Mouse (Mus musculus) embryo, embryonic 10 days (tissue): ENCODE measurements around the gene Nt5m.
"Not testable (repeated sequence)": the region's sequence is repeated elsewhere in the genome, so short reads cannot be mapped to it uniquely, and the experiment has no call there.

Experiments
- DNase-seq: peaks from one replicate; pipeline ENCODE4 v3.0.0-alpha.2; 2015; ENCODE audit warnings: low spot score

The Nt5m gene

DNA sequence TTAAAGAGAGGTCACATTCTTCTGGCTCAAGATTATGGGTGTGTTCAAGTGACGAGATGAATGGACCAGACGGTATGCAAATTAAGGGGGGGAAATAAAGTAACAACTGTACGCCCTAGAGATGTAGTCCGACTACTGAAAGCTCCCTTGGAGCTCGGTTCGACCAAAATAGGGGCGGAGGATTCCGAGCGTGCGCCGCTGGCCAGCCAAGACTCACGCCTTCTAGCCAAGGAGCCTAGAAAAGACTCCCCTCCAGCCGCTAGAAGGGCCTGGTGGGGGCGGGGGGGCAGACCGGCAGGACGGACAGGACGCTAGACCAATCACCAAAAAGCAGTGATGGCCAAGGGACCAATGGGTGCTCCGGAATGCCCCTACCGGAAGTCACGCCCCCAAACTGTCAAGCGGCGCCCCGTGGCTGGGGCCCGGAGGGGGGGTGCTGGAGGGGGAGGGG lies at the start of gene Nt5m:
Gene Nt5m, plus strand, starts transcription at position 440 of the 451 bp plus-strand sequence.
- peak; percentile 97 for DNase-seq

DNA sequence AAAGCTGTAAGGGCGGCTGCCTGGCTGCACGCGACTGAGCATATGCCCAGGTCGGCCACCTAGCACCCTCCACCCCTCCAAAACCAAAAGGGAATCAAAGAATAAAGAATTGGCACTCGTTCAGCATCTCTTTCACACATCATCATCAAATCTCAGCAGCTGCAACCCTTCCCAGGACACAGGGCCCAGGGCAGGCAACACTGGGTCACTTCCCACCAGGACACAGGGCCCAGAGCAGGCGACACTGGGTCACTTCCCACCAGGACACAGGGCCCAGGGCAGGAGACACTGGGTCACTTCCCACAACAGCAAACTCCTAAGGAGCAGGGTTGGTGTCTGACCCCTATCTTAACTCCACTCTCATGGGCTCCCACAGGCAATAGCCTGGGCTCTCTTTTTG lies 45.9 kb upstream of the Nt5m start:
- no peak for DNase-seq

DNA sequence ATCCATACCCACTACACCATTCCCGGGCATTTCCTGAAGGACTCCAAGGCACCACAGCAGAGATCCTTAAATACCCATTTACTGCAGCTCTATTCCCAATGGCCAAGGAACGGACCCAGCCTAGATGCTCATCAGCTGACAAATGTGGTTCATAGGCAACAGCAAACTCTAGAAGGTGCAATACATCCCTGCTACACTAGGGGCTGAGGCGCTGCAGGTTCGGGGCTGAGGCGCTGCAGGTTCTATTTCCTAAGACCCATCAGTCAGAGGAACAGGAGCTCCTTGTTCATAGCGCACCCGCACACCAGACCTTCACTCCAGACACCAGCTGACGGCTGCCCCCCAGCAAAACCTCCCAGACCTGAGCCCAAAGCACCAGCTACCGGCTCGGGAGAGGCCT lies 38.8 kb upstream of the Nt5m start:
- DNase-seq = no peak

DNA sequence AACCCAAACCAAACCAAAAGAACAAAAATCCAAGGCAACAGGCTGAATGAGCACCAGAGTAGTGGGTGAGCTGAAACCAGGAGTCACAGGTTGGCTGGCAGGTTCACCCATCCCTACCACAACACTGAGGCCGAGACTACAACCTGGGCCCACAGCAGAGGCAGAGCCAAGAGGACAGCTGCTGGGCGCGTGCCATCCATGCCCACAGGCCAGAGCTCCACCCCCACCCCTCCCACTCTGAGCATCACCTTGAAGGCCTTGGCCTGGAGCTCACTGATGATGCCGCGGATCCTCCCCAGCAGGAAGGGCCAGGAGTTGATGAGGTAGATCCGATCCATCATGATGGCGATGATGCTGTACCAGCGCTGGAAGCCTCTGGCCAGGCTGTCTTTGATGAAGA lies 37.4 kb upstream of the Nt5m start:
- no peak for DNase-seq

DNA sequence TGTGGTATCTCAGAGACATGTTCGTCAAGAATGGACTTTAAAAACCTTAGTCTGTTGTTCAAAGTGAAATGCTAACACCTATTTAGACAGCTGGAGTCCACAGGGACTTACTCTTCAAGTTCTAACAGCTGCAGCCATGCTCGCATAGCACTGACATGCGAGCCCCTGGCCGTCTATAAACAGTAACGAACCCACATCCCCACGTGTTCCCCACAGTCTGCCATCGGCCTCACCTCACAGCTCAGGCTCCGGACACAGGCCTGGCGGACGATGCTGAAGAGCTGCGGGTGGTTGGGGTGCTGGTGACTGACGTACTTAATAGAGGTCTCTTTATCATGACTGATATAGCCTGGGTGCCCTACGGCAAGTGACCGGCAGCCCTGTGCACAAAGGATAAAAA lies 35.7 kb upstream of the Nt5m start:
- no peak for DNase-seq

DNA sequence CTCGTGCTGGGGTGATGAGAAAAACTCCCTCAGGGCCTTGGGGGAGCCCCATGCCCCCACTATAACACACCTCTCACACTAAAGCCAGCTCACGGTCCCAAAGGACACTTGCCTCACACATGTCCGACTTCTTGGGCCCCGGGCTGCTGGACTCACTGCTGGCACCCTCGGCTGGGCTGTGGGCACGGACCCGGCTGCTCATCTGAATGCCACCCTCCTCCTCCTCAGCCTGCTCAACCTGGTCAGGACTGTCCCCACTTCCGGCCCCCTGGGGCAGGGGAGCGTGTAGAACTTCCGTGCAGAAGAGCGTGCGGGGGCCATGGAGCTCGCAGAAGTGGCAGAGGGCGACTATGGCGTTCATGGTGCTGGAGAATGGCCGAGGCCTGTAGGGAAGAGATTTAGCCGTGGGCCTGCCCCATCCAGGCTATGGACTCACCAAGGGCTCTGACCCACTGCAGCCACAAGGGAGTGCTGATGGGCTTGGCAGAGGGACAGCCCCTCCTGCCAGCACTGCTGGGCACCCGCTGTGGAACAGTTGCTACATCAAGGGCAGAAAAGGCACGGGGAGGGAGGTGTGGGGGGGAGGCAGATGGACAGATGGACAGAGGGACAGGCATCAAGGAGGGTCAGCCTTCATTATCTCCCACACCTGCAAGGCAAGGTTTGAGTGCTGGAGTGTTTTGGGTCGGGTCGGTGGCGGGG lies 34.7 kb upstream of the Nt5m start:
- no peak for DNase-seq

DNA sequence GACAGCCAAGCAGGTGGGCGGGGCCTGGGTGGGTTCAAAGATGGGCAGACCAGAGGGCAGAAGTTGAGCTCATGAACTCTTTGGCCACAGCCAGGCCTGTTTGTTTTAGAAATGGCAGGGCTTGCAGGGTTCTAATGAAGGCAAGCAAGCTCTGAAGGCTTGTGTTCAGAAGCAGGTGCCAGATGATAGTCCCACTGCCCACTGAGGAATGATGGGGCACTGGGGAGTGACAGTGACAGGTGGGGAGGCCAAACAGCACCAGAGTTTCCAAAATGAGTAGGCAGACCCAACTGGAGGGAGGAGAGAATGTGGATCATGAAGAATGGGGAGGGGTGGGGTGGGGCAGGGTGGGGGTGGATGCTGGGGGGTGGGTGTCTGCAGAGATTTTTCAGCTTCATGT lies 34.0 kb upstream of the Nt5m start:
- no peak for DNase-seq

DNA sequence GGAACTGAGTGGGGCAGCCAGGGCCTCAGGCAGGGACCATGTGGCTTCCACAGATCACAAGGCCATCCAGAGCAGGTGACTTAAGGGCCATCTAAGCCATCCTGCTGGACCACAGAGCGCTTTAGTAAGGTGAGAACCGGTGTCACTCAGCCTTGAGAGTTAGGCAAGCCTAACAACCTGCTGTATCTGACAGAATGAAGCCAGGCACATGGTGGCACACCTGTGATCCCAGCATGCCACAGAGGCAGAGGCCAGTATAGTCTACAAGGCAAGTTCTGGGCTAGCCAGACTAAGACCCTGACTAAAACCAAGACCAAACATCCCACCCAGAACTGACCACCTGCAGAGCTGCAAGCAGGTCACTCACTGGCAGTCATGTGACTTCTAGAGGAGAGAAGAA lies 33.6 kb upstream of the Nt5m start:
- DNase-seq = no peak

DNA sequence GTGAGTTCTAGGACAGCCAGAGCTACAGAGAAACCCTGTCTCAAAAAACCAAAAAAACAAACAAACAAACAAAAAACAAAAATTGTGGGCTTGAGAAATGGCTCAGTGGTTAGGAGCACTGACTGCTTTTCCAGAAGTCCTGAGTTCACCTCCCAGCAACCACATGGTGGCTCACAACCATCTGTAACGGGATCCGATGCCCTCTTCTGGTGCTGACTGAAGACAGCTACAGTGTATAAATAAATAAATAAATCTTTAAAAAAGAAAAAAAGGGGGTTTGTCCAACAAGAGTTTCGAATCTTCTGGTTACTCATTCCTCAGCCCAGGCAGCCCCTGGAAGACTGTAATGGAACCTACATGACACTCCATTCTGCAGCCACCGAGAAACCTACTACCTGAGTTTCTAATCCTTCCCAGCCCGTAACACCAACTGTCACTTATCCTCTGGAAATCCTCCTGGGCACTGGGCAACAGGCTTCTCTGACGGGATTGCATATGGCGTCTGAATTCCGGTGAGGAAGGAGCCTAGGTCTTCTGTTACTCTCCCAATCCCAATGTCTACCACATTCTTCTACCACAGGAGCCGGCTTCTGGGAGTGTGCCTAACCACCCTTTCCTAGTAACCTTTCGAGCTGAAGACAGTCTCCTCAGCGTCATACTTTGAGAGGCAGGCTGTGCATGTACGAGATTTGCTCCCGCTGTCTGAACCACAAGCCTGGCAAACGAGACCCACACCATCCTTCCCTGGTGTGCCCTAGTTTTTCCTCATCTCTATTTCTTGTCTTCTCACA lies 30.9 kb upstream of the Nt5m start:
- DNase-seq = no peak

DNA sequence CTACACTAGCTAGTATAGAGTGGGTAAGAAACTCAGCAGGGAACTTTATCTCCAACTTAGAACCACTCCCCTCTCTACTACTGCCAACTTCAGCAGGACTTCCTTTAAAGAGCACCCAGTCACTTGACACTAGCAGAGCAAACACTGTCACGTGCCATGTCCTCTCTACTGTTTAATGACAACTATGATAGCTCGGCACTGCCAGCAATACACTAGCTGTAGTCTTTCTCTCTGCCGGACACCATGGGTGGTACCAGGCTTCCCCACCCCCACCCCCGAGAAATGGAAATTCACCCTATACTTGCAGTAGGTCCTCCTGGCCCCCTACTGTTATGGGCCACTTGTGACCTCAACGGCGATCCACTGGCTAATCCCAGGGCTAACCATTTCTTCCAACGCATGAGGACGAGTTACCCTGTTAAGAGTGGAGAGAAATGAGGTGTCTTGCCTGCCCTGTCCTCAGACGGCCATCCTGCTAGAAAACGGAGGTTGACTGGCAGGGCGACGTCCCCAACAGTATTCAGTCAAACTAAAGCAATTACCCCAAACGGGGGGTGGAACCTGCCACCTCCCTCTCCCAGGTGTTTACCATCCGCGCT lies 30.1 kb upstream of the Nt5m start:
- peak; percentile 44 for DNase-seq

DNA sequence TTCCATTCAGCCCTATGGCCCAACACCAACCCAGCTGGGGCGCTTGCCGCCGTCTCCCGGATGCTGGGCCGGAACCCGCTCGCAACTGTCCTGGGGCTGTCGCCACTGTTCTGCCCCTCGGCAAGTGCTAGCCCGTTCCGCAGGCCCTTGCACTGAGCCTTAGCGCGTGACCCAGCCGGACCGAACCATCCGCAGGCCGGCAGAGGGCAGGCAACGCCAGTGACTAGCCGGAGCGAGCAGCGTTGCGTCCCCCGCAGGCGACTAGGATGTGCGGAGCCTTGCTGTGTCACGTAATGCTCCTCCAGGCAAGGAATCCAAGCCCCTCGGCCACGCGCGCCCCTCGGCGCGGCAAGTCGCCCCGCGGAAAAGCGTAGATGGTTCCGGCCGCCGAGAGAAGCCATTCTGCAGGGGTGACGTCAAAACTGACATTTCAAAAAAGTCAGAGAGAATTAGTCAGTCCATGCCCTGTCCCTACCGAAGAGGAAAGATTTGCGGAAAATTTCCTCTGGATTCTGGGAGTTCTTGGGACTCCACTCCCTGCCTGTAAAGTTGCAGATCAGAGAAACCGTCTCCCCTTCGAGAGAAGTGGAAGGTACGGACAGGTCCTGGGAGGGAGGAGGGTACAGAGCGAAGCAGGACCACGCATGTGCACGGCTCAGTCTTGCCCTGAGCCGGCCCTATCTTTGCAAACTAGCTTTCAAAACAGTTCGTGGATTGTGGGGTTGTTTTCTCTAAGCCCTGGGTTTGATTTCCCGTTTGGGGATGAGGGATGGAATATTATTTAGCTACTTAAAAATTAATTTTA lies 29.4 kb upstream of the Nt5m start, which contains the start of gene Flcn:
Gene Flcn, minus strand, starts transcription at position 347 of the 805 bp plus-strand sequence.
- peak; percentile 91 for DNase-seq

DNA sequence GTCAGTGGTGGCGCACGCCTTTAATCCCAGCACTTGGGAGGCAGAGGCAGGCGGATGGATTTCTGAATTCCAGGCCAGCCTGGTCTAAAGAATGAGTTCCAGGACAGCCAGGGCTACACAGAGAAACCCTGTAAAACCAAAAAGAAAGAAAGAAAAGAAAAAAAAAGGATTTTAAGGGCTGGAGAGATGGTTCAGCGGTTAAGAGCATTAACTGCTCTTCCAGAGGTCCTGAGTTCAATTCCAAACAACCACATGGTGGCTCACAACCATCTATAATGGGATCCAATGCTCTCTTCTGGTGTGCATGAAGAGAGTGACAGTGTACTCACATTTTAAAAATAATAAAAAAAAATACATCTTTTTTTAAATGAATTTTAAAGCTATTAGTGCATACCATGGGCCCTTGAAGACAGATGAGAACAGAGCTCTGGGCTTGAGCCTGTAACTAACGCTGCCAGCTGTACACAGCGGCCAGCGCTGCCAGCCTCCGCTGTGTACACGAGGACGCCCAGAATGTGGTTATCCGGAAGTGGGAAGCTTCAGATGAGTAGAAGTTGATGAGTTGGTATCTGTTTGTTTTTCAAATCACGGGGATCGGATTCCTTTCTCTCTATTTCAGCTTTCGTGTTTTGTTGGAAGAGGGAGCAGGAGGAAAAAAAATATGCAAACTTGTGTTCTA lies 28.6 kb upstream of the Nt5m start:
- no peak for DNase-seq

DNA sequence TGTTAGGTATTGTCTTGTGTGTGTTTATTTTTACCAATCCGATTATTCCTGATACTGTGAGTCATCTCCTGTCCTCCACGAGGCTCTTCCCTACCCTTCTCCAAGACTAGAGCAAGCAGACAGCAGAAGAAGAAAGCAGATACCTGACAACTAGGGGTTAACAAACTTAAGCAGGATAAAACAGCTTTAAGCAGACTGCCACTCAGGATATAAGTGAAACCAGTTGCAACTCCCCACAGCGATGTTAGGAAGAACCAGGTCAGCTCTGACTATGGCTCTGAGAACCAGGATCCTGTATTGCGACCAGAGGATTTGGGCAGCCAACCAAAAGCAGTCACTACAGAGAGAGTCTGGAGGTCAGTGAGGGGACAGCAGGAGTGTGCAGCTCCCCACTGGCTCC lies 28.0 kb upstream of the Nt5m start:
- DNase-seq = no peak

DNA sequence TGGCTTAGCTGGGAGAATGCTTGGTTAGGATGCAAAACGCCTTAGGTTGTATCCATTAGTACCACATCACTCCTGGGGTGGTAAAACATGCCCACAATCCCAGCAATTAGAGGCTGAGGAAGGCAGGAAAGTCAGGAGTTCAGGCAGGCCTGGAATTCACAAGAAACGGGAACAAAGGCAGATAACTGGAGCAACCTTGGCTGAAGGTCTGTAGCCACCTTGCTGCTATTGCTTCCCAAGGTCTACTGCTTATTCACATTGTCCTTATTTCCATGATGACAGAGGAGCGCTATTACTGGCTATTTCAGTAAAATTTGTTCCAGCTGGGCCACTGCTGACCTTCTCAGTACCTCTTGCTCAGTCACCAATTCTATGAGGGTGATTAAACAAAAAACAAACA lies 26.0 kb upstream of the Nt5m start:
- no peak for DNase-seq

DNA sequence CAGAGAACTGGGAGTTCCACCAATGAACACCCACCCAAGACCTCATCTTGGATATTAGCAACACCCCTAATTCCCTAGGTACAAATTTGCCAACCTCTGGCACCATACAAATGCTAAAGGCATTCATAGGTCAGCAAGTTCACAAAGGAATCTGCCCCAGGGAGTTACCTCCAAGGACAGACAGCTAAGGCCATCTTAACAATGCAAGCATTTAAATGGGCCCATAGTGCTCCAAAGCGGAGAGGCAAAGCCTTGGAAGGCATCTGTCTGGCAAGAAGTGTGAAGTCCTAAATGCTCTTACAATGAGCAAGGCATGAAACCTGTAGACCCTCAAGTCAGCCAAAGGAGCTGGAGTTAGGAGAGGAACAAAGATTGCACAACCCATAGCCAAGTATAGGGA lies 24.9 kb upstream of the Nt5m start:
- no peak for DNase-seq

DNA sequence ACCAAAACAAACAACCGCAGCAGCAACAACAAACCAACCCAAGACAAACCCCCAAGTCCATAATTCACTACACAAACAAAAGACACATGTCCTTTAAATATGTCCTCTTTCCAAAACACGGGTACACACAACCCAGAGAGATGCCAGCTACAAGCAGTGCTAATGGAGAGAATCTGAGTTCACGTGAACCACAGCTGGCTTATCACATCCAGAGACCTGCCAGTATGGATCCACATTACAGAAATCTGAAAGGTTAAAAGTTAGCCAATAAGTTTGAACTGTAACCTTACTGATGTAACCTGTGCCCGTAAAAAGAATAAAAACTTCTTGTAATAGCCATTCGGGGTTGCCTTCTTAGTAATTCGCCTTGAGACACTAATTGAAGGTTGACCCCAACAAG lies 24.3 kb upstream of the Nt5m start:
- DNase-seq = no peak

DNA sequence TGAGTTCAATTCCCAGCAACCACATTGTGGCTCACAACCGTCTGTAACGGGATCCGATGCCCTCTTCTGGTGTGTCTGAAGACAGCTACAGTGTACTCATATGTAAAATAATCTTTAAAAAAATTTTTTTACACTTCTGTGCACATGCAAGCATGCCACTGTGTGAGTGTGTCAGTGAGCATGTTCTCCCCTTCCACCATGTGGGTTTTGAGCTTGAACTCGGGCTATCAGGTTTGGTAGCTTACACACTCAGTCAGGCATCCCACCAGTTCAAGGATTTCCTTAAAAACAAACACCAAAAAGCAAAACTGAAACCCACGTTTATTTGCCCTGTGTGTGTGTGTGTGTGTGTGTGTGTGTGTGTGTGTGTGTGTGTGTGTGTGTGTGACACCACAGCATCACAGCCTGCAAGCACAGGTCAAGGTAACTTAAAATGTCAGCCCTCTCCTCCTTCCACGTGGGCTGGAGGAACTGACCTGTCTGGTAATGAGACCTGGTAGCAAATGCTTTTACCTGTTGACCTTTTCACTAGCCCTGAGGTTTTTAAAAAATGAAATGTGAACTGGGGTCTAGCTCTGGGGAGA lies 23.7 kb upstream of the Nt5m start:
- DNase-seq = no peak

DNA sequence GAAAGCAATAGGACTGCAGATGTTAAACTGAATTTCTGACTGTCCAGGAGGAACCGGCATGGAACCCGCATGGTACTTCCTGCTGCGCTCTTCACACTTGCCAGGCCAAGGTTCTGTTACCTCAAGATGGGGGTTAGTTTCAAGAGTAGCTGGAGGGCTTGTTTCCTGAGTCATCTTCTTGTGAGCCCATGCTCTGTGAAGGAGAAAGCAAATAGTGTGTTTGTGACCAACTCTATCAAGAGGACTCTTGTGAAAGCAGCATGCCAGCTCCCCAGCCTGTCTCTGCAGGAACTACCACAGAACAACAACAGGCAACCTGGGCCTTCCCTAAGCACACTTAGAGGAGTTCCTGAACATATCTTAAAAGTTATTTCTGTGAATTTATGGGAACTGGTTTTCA lies 21.3 kb upstream of the Nt5m start:
- DNase-seq = no peak

DNA sequence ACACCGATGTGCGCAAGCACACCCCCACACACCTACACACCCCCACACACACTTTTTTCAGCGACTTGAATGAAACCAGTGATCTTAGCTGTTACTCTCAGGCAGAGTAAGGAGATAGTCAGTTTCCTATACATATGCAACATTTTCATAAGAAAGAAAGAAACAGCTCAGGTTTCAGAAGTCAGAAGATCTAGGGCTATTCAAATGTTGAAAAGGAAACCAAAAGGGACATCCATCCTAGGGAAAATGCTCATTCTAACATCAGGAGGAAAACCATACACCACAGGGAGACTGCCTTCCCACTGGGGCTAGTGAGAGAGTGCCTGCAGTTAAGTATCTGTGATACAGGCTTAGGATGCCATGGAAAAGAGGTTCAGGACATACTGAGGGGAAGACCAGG lies 17.6 kb upstream of the Nt5m start:
- DNase-seq = no peak

DNA sequence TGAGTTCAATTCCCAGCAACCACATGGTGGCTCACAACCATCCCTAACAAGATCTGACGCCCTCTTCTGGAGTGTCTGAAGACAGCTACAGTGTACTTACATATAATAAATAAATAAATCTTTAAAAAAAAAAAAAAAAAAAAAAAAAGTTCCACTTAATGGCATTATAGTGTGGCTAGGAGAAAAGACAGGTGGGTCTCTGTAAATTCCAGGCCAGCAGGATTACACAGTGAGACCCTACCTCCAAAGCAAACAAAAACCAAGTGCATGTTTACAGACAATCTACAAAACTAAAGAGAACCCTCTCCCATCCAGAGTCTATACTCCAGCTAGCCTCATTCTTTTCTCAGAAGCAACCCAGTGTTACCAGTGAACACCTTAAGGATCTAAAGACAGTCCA lies 1.5 kb upstream of the Nt5m start:
- not testable (repeated sequence) for DNase-seq

DNA sequence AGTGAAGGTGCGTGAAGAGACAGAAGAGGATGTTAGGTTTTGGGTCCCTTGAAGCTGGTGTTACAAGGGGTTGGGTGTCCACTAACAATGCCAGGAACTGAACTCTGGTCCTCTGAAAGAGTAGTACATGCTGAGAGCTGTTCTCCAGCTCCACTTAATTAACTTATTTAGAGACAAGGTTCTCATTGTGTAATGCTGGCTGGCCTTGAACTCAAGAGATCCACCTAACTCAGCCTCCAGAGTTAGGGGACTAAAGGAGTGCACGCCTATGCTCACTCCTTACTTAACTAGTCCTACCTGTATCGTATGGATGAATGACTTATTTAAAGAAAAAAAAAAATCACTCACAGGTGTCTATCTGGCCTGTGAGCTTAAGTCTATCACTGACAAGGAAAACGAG lies 821 bp upstream of the Nt5m start:
- no peak for DNase-seq
